Mouse (Mus musculus) T-helper 2 cell (primary cell): ENCODE results near the gene Olfr764-ps1.
"Not testable (repeated sequence)": the region's sequence is repeated elsewhere in the genome, so short reads cannot be mapped to it uniquely, and the experiment has no call there.

Source experiments
- in situ Hi-C: fragments of 300-600 bp; cut with MboI, MseI; formaldehyde crosslinking; loops from one replicate; pipeline ENCODE4 v1.15.1; 2025; ENCODE audit warnings: high pct_unique_total_duplicates

The Olfr764-ps1 gene

DNA sequence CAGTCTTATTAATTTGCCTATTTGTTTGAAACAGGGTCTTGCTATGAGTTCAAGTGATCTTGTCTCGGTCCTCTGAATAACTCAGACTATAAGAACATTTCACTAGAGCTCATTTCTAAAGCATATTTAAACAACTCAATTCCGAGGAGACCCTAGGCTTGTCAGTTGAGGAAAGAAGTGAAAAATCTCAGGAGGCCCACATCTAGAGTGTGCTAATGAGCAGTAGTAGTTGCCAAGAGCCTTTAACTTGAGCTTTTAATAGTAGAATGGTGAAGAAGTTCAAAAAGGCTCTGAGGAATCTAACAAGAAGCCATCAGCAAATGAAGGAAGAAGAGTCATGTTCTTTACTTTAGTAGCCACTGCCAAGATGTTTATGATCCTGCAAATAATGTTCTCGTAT is at the start of gene Olfr764-ps1:
Gene Olfr764-ps1, minus strand, starts transcription at position 101 of the 400 bp plus-strand sequence.
- in situ Hi-C loops = no loop called here

DNA sequence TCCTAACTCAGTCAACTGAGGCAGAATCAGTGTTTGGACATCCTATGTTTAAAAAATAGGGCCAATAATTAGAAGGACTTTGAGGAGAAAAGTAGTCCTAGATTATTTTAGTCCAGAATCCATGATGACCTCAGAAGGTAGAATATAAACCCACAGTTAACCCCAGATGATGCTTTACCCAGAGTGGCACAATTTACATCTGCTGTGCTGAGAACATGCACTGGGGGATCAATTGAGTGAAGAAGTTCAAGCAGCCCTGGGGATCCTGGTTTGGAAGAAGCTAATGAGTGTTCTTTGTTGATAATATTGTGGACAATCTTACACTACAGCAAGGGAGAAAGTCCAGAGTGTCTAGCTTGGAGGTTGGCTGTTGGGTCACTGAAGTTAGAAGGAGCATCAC is 43.1 kb upstream of the Olfr764-ps1 start, which contains the start of gene Olfr767:
Gene Olfr767, minus strand, starts transcription at position 101 of the 400 bp plus-strand sequence.
- in situ Hi-C loops = not testable (repeated sequence)

DNA sequence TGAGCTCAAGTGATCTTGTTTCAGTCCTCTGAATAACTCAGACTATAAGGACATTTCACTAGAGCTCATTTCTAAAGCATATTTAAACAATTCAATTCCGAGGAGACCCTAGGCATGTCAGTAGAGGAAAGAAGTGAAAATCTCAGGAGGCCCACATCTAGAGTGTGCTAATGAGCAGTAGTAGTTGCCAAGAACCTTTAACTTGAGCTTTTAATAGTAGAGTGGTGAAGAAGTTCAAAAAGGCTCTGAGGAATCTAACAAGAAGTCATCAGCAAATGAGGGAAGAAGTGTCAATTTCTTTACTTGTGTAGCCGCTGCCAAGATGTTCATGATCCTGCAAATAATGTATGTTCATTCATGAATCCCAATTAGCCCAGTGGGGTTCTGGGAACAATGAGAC is 29.2 kb upstream of the Olfr764-ps1 start, which contains the start of gene Olfr766-ps1:
Gene Olfr766-ps1, minus strand, starts transcription at position 101 of the 400 bp plus-strand sequence.
- in situ Hi-C loops = no loop called here

- in situ Hi-C loops = not testable (repeated sequence)
These were observed 10.2 kb upstream of the Olfr764-ps1 start, which contains the start of gene Olfr765 for GRCm38 (mm10) chr10:129049898-129050297. TSS of gene Olfr765 (minus strand) at chr10:129049998.

DNA sequence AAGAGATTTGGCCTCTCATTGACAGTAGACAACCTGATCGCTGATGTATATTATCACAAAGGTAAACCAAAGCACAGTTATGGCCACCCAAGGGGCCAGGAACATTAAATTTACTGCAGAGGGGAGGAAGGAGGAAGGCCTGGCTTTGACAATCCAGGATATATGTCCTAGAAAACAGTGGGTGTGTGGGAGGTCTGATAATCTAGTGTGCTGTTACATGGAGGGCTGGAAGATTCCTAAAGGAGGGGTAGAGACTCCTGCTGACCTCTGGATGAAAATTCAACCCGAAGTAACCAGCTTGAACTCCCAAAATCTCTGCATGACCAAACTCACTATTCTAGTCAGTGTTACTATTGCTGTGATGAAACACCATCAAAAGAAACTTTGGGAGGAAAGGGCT is 11.4 kb downstream of the Olfr764-ps1 start:
- in situ Hi-C loops = loop anchor here (10.0 kb wide), 1 partner anchor 1076 kb away; no protein-coding TSS in a partner anchor

DNA sequence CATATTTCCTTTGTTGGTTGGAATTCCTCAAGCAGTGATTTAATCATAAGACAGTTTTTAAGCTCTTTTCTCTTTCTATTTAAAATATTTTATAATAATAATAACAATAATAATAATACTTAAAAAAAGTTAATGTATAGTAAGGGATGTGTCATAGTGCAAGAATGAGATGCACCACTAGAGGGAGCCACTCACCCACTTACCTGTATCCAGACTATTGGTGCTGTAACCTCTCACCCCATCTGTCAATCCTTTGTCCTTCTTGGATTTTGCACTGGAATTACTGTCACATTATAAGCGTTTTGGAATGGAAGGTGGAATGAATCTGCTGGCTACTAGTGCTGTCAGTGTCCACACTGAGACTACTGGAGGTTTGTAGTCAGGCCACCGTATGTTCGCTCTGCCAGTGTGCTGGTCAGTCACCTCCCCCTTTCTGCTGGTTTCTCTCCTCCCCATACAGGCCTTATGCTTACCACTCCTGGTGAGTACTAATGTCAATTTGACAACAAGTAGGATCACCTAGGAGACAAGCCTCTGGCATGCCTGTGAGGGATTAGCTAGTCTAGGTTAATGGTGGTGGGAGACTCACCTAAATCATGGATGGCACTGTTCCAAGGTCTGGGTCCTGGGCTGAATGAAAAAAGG is 13.6 kb downstream of the Olfr764-ps1 start:
- in situ Hi-C loops = loop anchor here (10.0 kb wide), 1 partner anchor 1079 kb away; no protein-coding TSS in a partner anchor

GRCm38 (mm10) chr10:129023319-129023718 is 16.4 kb downstream of the Olfr764-ps1 start:
- in situ Hi-C loops = loop anchor here (10.0 kb wide), 1 partner anchor 1081 kb away; no protein-coding TSS in a partner anchor

- in situ Hi-C loops = no loop called here
These were observed 25.2 kb downstream of the Olfr764-ps1 start for GRCm38 (mm10) chr10:129014477-129014876.

DNA sequence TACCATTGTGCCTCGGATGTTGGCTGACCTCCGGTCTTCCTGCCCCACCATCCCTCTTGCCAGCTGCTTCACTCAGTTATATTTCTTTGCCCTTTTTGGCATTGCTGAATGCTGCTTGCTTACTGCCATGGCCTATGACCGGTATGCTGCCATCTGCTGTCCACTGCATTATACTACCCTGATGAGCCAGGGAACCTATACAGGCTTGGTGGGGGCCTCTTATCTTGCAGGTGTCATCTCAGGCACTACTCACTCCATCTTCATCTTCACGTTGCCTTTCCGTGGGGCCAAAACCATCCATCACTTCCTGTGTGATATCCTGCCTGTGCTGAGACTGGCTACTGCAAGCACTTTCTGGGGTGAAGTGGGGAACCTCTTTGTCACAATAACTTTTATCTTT is 28.2 kb downstream of the Olfr764-ps1 start:
- in situ Hi-C loops = not testable (repeated sequence)

- in situ Hi-C loops = no loop called here
These were observed 29.3 kb downstream of the Olfr764-ps1 start, which contains the start of gene Olfr763 for GRCm38 (mm10) chr10:129010288-129010841. TSS of gene Olfr763 (plus strand) at chr10:129010791.

- in situ Hi-C loops = no loop called here
These were observed 35.4 kb downstream of the Olfr764-ps1 start for GRCm38 (mm10) chr10:129004032-129004920.

DNA sequence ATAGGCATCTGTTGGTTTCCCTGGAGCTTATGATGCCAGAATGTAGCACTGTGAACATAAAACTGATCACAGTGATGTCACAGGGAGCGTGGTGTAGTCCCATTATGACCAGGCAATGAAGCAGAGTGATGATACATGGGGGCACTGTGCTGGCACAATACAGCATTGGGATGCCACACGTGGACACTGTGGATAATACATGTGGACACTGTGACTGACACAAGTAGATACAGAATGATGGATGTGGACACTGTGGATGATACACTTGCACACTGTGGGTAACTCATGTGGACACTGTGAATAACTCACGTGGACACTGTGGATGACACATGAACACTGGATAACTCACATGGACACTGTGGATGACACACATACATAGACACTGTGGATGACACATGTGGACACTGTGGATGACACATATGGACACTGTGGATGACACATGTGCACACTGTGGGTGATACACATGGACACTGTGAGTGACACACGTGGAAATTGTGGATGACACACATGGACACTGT is 43.1 kb downstream of the Olfr764-ps1 start:
- in situ Hi-C loops = no loop called here

DNA sequence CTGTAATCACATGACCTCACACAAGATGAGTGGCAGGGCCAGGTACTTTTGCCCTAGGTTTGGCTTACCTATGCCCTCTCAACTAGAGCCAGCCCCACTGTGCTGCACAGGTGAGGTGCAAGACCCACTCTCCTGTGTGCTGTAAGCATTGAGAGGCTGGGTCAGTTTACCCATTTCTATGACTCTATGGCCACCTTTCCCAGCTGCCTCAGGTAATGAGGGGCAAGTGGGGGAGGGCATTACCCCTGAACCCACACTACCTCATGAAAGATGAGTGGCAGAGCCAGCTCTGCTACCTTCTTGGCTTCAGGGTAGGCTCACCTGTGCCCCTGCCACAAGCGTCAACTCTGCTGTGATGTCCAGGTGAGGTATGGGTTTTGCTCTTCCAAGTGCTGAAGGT is 43.9 kb downstream of the Olfr764-ps1 start:
- in situ Hi-C loops = no loop called here

GRCm38 (mm10) chr10:128990994-128991393 is 48.7 kb downstream of the Olfr764-ps1 start:
- in situ Hi-C loops = no loop called here

GRCm38 (mm10) chr10:128990129-128990850 is 49.4 kb downstream of the Olfr764-ps1 start:
- in situ Hi-C loops = not testable (repeated sequence)

- in situ Hi-C loops = not testable (repeated sequence)
These were observed 50.6 kb downstream of the Olfr764-ps1 start, which contains the start of gene Olfr9 for GRCm38 (mm10) chr10:128989131-128989530. TSS of gene Olfr9 (plus strand) at chr10:128989431.
